Mouse (Mus musculus) brain, embryonic 14.5 days (tissue): ENCODE measurements around the gene 1110002E22Rik. TPM values are rescaled to one million over a fixed set of nuclear protein-coding genes. Genes with fewer than 3 reads are reported as not detected.
A peak's percentile ranks its signal among the peaks of the same experiment; 100 is the strongest.

Source experiments
- DNase-seq: peaks from one replicate; pipeline ENCODE4 v3.0.0-alpha.2; 2011; ENCODE audit warnings: low read depth
- CTCF ChIP-seq: fragments of 200-500 bp; IDR thresholded peaks from 2 replicates; pipeline ENCODE4 v1.5.1; 2012; ENCODE audit warnings: inconsistent platforms, mild to moderate bottlenecking, moderate library complexity, borderline replicate concordance; ENCODE audit not compliant: insufficient read depth, insufficient read length; ENCODE audit errors: extremely low read depth
- POLR2A ChIP-seq: fragments of 200-500 bp; IDR thresholded peaks from 2 replicates; pipeline ENCODE4 v1.6.1; 2012; ENCODE audit warnings: mild to moderate bottlenecking, inconsistent platforms, borderline replicate concordance; ENCODE audit not compliant: poor library complexity, insufficient read depth, insufficient read length, severe bottlenecking; ENCODE audit errors: extremely low read depth
- polyA plus RNA-seq: library from polyadenylated mRNA; depleted of rRNA; stranded (reverse); fragments of >200 nt; gene quantifications from 2 replicates; pipeline ENCODE4 v1.2.3, GENCODE M21; 2012

Gene 1110002E22Rik
- polyA plus RNA-seq, 1 experiment: 0.12 TPM

DNA sequence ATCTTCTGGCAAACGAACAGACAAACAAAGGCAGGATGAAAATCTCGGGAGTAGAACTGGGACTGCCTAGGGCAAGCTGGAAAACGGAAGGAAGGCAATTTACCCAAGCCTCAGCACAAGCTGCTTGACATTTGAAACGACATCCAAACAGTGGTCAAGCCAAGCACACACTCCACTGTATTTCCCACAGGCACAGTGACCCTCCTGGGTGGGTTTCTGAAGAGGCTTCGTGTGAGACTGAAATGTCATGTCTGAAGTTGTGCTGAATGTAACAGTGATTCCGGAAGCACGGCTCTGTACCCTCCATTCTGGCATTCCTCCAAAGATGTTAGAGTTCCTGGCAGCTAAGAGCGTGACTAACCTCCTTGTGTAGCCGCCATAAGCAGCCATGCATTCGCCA is 30.9 kb downstream of the 1110002E22Rik start:
- TF ChIP-seq POLR2A (no peak), CTCF (no peak)
- peak; percentile 84 for DNase-seq

DNA sequence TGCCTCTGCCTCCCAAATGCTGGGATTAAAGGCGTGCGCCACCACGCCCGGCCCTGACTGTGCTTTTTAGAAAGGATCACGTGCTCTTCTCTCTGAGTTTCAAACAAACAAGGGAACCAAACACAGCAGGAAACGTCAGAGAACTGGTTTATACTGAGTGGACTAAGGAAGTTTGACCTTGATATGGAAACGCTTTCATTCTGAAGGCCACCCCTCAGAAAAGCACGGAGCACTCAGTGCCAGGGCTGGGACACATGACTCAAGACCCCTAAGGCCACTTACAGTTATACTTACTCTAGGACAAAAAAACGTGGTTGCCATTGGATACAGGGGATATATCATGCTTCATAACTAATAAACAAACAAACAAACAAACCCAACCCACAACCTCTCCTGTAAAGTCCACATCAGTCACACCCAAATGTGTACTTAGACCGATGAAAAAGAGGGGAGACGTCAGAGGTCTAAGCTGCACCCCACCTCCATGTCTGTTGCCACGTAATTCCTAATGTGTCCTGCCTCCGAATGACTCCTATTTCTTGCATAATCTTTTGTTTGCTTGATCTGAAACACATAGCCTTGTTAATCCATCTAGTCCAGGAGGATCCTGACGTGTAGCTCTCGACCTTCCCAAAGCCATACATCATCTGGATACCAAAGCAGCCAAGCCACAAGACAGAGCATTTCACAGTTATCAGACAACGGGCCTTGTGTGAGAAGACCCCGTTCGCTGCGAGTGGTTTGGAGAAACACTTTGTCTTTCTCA is 31.6 kb downstream of the 1110002E22Rik start:
- TF ChIP-seq CTCF (no peak), POLR2A (no peak)
- DNase-seq: no peak

DNA sequence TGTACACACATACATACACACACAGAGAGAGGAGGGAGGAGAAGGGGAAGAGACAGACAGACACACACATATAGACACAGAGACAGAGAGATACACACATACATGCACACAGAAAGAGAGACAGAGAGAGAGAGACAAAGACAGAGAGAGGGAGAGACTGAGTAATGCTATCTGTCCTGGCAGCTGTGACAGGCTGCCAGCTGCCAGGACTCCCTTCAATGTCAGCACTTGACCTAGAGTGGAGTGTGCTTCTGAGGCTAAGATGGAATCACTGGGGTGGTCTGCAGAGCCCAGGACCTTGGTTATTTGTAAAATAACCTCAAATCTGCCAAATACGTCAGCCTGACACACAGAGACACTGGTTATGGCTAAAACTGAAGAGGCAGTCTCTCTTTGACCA is 32.9 kb downstream of the 1110002E22Rik start:
- no peak for DNase-seq
- TF ChIP-seq POLR2A: no peak
- no peak for TF ChIP-seq CTCF

DNA sequence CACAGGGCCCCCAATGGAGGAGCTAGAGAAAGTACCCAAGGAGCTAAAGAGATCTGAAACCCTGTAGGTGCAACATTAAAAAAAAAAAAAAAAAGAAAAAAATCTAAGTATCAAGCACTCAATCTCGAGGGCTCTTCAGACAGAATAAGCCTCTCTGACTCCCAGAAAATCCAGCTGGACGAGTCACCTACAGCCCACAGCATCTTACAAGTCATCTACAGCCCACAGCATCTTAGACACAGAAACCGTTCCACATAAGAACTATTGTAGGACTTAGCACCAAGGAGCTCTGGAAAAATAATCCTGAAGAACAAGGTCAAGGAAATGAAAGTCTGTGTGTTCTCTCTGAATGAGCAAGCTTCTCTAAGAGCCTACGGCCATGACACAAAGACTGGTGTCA is 37.1 kb downstream of the 1110002E22Rik start:
- DNase-seq: no peak
- TF ChIP-seq POLR2A: no peak
- TF ChIP-seq CTCF: no peak

DNA sequence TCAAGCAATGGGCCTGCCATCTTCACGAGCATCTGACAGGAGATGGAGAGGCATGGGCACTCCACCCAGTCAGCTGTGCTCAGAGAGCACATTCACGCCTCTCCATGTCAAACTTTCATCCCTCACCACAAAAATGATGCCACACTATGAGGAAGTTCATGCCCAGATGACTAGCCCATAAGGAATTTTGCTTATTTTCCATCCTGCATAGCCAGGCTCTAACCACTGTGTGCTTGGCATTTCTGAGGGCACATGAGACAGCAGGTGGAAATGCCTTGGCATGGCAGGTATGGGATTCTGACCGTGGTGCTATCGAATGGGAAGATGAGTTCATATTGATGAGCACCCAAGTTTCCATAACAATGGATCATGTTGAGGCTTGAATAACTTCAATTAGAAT is 38.8 kb downstream of the 1110002E22Rik start:
- no peak for DNase-seq
- TF ChIP-seq POLR2A: no peak
- no peak for TF ChIP-seq CTCF

DNA sequence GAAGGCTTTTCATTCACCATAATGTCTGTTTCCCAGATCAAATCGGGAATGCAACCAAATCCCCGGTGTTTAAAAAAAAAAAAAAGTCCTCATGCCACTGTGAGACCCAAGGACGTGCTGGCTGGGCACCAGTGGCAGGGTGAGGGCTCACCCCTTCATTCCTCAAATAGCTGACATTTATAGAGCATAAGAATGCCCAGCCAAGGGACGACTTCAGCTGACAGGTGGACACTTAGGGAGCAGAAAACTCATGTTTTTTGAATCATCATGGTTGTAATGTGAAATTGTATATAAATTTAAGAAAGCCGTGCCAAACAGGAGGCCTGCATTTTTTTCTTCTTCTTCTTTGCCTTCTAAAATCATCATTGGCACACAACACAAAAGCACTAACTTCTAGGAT is 40.2 kb downstream of the 1110002E22Rik start:
- TF ChIP-seq POLR2A (no peak), CTCF (no peak)

DNA sequence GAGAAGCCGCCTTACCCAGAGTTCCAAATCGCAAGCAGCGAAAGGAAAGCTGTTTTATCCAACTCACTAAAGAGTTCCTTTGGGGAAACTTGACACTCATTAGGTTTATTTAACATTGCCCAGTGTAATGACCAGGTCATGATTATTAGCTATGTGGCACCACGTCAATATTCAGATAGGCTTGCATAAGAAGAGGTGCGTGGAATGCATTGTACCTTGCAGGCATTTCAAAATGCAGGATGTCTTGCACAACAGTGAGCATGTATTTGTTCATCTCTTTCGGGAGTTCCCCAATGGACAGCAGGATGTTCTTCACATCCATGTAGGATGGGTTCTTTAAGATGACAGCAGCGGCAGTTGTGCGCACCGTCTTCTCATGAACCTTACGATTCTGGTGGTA is 42.0 kb downstream of the 1110002E22Rik start:
- no peak for TF ChIP-seq CTCF
- TF ChIP-seq POLR2A: no peak
- no peak for DNase-seq

More for the DNA sequence above, 40.2 kb downstream of the 1110002E22Rik start:
- DNase-seq: no peak

DNA sequence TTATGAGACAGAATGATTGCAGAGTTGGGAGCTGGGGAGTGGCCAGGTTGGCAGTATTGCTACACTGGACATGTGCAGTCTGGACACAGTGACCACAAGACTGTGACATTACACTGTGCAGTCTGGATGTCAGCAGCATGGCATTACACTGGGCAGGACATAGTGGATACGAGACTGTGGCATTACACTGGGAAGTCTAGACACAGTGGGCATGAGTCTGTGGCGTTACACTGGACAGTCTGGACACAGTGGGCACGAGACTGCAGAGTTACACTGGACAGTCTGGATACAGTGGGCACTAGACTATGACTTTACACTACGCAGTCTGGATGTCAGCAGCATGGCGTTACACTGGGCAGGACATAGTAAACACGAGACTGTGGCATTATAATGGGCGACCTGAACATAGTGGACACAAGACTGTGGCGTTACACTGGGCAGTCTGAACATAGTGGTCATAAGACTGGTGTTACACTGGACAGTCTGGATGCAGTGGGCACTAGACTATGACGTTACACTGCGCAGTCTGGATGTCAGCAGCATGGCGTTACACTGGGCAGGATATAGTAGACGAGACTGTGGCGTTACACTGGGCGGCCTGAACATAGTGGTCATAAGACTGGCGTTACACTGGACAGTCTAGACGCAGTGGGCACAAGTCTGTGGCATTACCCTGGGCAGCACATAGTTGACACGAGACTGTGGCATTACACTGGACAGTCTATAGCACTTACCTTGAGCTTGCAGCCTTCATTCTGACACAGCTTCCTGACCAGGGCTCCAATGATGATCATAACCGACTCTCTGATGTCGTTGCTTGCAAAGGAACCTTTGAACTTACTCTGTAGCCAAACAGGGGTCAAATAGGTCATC is 46.3 kb downstream of the 1110002E22Rik start:
- TF ChIP-seq CTCF (no peak), POLR2A (no peak)
- no peak for DNase-seq

DNA sequence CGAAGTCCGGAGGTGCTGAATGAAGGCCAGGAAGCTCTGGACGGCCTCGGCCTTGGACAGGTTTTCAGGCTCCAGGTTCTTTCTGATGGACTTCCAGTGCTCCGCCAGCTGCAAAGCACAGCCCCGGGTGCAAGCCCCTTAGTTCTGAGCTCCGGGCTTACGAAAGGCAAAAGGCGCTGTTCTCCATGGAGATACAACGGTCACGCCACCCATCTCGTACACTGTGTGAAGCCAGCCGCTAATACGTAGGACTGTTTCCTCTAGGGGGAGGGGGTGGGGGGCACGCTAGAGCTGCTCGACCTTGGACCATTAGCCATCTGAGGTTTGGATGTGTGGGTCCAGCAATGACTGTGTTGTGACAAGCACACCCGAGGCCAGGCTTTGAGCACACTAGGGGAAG is 49.3 kb downstream of the 1110002E22Rik start:
- DNase-seq: no peak
- TF ChIP-seq CTCF: no peak
- no peak for TF ChIP-seq POLR2A

DNA sequence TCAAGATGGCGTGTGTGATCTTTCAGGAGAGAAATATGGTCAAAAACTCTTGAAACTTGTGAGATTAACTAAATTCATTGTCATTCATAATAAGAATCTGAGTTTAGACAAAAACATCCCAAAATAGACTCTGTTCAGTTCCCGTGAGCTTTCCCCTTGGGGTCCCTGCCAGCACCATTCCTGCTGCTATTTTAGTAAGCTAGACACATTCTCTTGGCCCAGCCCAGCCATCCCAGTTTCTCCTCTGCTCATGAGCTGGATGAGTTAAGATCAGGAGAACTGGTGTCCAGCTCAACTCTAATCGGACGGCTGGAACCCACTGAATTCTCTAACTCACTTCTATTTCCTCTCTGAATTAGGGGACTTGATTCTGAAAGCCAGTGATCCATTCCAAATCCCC is 52.0 kb downstream of the 1110002E22Rik start:
- TF ChIP-seq CTCF: no peak
- no peak for TF ChIP-seq POLR2A
- no peak for DNase-seq

DNA sequence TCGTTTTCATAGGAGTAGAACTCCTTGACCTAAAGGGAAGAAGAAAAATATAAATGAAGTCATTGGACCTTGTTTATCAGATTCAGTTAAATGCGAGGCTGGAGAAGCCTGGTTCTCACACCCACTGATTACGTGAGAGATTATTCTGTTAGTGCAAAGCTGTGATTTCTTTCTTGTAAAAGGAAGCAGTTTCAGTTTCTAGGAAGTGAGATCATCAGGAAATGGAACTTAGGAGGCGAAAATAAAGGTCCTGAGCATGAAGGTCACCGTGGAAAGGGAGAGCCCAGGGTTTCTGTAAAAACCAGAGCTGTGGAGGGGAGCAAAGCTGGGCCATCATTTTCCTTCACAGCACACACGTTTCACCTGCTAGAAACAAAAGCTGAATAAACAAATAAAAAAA is 53.5 kb downstream of the 1110002E22Rik start:
- no peak for DNase-seq
- no peak for TF ChIP-seq POLR2A
- TF ChIP-seq CTCF: no peak

DNA sequence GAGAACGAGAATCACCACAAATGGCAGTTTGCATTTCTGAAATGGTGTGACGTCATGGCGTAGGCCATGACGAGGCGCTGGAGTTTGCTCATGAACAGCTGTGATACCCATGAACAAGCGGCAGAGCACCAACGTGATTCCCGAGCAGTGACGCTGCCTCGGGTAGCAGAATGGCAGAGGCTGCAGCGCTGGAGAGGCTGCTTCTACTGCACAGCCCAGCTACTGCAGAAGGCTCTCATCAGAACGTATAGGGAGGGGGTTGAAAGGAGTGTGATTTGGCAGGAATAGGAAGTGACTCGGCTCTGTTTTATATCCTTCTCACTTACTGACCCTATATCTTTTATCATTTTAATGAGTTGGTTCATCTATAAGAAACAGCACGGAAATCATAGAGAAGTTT is 54.0 kb downstream of the 1110002E22Rik start:
- DNase-seq: no peak
- TF ChIP-seq CTCF (no peak), POLR2A (no peak)

DNA sequence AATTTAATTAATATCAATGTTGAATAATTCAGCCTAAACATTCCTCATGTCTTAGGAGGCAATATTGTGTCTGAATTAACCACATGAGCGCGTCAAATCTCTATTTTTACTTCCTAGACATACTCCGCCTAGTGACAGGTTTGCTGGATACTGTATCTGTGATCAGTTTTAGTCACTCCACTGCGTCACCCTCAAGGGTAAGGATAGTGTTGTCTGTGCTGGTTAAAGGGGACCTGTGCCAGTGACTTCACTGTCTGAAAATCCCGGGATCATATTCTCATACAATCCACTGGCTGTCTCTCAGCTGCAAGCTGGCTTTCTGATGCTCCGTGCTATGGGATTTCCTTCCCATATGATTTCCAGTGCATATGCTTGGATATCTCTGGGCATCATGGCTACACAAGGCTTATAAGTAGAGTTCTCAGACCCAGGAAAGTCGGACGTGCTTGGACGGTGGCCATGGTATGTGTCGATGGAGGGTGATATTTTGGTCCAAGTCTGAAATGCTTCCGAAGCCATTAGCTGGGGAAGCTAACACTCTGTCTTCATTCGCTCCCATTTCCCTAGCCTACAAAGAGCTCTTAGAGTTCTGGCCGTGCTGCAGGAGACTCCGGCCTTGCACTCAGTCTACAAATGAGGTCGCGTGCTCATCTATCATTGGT is 54.7 kb downstream of the 1110002E22Rik start:
- TF ChIP-seq POLR2A: no peak
- no peak for TF ChIP-seq CTCF
- DNase-seq: no peak
